Mouse (Mus musculus) ES-E14 (cell line): ENCODE measurements around the gene Galm. TPM values are rescaled to one million over a fixed set of nuclear protein-coding genes. Genes with fewer than 3 reads are reported as not detected.

Experiments
- DNase-seq: peaks from one replicate; pipeline ENCODE4 v3.0.0-alpha.2; 2013; ENCODE audit warnings: low read depth, low spot score
- H3K27ac ChIP-seq: 2 replicates; pipeline ENCODE4 v1.5.1; 2012; ENCODE audit warnings: low read depth, mild to moderate bottlenecking, low read length, moderate library complexity, mixed read lengths; ENCODE audit not compliant: poor library complexity, insufficient read depth, severe bottlenecking
- H3K36me3 ChIP-seq: 2 replicates; pipeline ENCODE4 v1.6.1; 2012; ENCODE audit warnings: mild to moderate bottlenecking, low read length, moderate library complexity, mixed read lengths; ENCODE audit not compliant: control insufficient read depth, poor library complexity, insufficient read depth, severe bottlenecking
- H3K4me1 ChIP-seq, 2 experiments: fragments of 150-350 bp in 1 of 2; sonication (generic) in 1 of 2; 2 replicates each; pipeline ENCODE4 v1.6.1; 2012; ENCODE audit warnings: low read length in 2 of 2, mild to moderate bottlenecking in 1 of 2, mixed read lengths in 1 of 2; ENCODE audit not compliant: control insufficient read depth in 2 of 2, insufficient read depth in 2 of 2, poor library complexity in 1 of 2
- H3K4me3 ChIP-seq, 2 experiments: fragments of 150-350 bp in 1 of 2; sonication (generic) in 1 of 2; 2 replicates each; pipeline ENCODE4 v1.5.1; 2012; ENCODE audit warnings: low read length in 2 of 2, low read depth in 1 of 2, mild to moderate bottlenecking in 1 of 2, mixed read lengths in 1 of 2; ENCODE audit not compliant: insufficient read depth in 1 of 2, poor library complexity in 1 of 2, severe bottlenecking in 1 of 2
- H3K9ac ChIP-seq: 2 replicates; pipeline ENCODE4 v1.6.1; 2012; ENCODE audit warnings: low read depth, mild to moderate bottlenecking, low read length, mixed read lengths; ENCODE audit not compliant: poor library complexity, insufficient read depth, severe bottlenecking
- H3K9me3 ChIP-seq: fragments of 150-350 bp; sonication (generic); 2 replicates; pipeline ENCODE4 v1.6.1; 2012; ENCODE audit warnings: low read depth, mild to moderate bottlenecking, low read length; ENCODE audit not compliant: control insufficient read depth, insufficient read depth
- CHD2 ChIP-seq: IDR thresholded peaks from 2 replicates; pipeline ENCODE4 v1.6.1; 2014; ENCODE audit warnings: mild to moderate bottlenecking, low read depth, low read length, inconsistent platforms
- HCFC1 ChIP-seq: IDR thresholded peaks from 2 replicates; pipeline ENCODE4 v1.6.1; 2012; ENCODE audit warnings: low read length, inconsistent platforms, borderline replicate concordance; ENCODE audit not compliant: insufficient read depth
- MAFK ChIP-seq: IDR thresholded peaks from 2 replicates; pipeline ENCODE4 v1.6.1; 2014; ENCODE audit warnings: mild to moderate bottlenecking, low read depth, low read length, inconsistent platforms; ENCODE audit not compliant: insufficient read depth
- ZC3H11A ChIP-seq: IDR thresholded peaks from 2 replicates; pipeline ENCODE4 v1.6.1; 2012; ENCODE audit warnings: low read depth, mild to moderate bottlenecking, inconsistent platforms, low read length, borderline replicate concordance
- ZNF384 ChIP-seq: IDR thresholded peaks from 2 replicates; pipeline ENCODE4 v1.6.1; 2012; ENCODE audit warnings: low read depth, low read length, inconsistent platforms
- in situ Hi-C, 2 experiments: fragments of 600-800 bp; cut with MboI; formaldehyde crosslinking; loops; one replicate each; pipeline ENCODE4 v1.15.1; 2025; ENCODE audit warnings: low sequenced_read_pairs in 2 of 2, inconsistent platforms in 1 of 2; ENCODE audit not compliant: unreplicated experiment in 2 of 2
- total RNA-seq: library from RNA; depleted of rRNA; stranded (reverse); fragments of 300-350 nt; gene quantifications from 2 replicates; pipeline ENCODE4 v1.2.3, GENCODE M21; 2012

Galm gene
- total RNA-seq, 1 experiment, result 5.3 TPM

DNA sequence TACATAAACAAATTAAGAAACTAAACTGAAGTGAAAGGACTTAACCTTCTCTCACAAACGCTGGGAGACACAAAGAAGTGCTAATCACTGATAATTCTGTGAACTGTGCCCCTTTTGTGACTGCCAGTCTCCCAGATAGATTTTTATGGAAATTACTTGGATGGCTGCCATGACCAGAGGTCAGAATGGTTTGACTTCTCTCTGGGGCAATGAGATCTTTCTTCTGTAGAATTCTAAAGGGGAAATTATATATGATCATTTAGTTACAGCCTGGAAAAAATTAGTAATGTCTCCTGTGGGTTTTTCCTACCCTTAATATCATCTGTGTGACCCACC is 4.1 kb downstream of the Galm start:
- TF ChIP-seq MAFK (no peak), HCFC1 (no peak), ZNF384 (no peak), ZC3H11A (no peak), CHD2 (no peak)
- H3K27ac ChIP-seq, result no peak overlapping the region
- H3K4me3 ChIP-seq, result no peak overlapping the region
- no peak for DNase-seq
- H3K9ac ChIP-seq, result no peak overlapping the region
- no peaks in the 10 kb centered on the region for H3K9me3 ChIP-seq
- H3K4me1 ChIP-seq, result no peaks in the 10 kb centered on the region
- in situ Hi-C loops, result no loop called here
- no peaks in the 10 kb centered on the region for H3K36me3 ChIP-seq

DNA sequence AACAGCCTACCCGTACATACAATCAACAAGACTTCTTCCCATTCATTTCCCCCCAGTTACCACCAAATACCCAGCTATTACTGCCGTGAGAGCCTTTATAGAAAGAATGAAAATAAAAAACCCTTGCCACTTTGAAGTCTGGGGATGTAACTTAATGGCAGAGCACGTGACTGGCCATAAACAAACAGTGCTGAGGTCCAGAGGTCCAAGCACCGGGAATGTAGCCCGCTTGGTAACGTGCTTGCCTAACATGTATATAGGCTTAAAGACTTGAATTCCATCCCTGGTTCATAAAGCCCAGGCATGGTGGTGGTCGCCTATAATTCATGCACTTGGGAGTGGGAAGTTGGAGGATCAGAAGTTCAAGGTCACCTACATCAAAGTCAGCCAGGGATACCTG is 4.6 kb downstream of the Galm start:
- in situ Hi-C loops, result no loop called here
- DNase-seq, result no peak
- H3K9ac ChIP-seq, result no peak overlapping the region
- H3K36me3 ChIP-seq, result no peaks in the 10 kb centered on the region
- no peak for TF ChIP-seq CHD2
- TF ChIP-seq ZC3H11A, result no peak
- no peak for TF ChIP-seq ZNF384
- no peak overlapping the region for H3K4me3 ChIP-seq
- H3K4me1 ChIP-seq, result no peaks in the 10 kb centered on the region
- H3K27ac ChIP-seq, result no peak overlapping the region
- no peaks in the 10 kb centered on the region for H3K9me3 ChIP-seq

DNA sequence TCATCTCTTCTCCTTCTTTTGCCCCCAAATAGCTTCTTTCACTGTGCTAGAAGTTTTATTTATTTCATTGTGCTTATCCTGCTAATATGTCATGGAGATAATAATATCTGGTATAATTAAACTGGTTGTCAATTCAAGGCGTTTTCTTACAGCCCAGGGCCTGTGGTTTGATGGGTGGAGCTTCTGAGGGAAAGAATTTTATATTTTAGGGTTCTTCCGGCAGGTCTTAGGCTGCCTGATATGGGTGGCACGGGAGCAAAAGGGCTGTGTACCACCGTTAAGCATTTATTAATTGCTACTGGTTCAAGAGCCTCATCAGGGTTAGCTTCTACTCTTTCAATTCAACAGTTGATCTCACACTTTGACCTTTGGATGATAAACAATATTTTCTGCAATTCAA is 5.2 kb downstream of the Galm start:
- H3K4me1 ChIP-seq, result no peaks in the 10 kb centered on the region
- DNase-seq, result no peak
- TF ChIP-seq CHD2, result no peak
- TF ChIP-seq ZNF384, result no peak
- no peak for TF ChIP-seq HCFC1
- TF ChIP-seq ZC3H11A, result no peak
- TF ChIP-seq MAFK, result no peak
- in situ Hi-C loops, result no loop called here
- H3K9me3 ChIP-seq, result no peaks in the 10 kb centered on the region
- no peak overlapping the region for H3K27ac ChIP-seq
- no peaks in the 10 kb centered on the region for H3K36me3 ChIP-seq
- no peak overlapping the region for H3K9ac ChIP-seq
- no peak overlapping the region for H3K4me3 ChIP-seq

DNA sequence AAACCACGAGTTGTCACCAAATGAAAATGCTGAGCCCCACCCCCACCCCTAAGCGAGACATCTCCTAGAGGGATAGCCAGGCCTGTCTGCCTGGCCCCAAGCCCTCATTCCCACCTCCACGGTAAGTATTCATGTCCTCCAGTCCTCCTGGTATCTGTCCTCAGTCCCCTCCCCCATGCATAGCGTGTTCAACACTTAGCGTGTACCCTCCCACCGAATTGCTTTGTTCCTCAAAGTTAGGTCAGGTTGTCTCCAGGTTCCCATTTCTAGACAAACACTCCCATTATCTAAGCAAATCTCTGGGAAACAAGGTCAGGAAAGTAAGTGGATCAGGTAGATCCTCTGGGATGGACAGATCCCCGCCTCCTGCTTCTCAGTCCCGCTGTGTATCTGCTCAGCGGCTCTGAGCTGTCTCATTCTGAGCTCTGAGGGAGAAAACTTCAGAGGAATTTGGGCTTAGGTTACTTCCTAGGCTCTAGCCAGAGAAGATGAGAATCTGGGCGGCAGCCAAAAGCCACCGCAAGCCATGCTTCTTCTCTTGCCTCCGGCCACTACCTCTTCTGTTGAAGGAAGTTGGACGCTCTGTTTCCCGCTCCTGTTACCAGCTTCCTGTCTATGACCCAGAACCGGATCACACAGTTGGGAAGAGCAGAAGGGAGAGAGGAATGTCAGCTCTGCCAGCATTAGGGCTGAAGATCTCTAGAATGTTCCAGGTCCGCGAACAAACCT is 11.3 kb downstream of the Galm start:
- Histone ChIP-seq H3K4me3 (no peak overlapping the region), H3K9me3 (no peaks in the 10 kb centered on the region), H3K9ac (no peak overlapping the region), H3K4me1 (peaks cover 0 to 9% of the 10 kb centered on the region in 2 experiments; a peak in 1 of 4 replicates), H3K27ac (no peak overlapping the region), H3K36me3 (no peaks in the 10 kb centered on the region)
- in situ Hi-C loops, result no loop called here
- no peak for DNase-seq
- TF ChIP-seq ZNF384 (no peak), ZC3H11A (no peak; the same call in 1 of the 2 replicates), HCFC1 (no peak), MAFK (no peak), CHD2 (no peak)
